Mouse (Mus musculus): ENCODE results near the gene Epha7.

Gene Epha7

GRCm38 (mm10) chr4:28812691-28813289 is at the start of gene Epha7:
Gene Epha7, plus strand, starts transcription at chr4:28813131.
- DNase-seq: peak; percentile 98

- no peak for DNase-seq
Observed at GRCm38 (mm10) chr4:28783961-28784360, 29.0 kb upstream of the Epha7 start.

- no peak for DNase-seq
Observed at GRCm38 (mm10) chr4:28808800-28809199, 4.1 kb upstream of the Epha7 start.

- no peak for DNase-seq
Observed at GRCm38 (mm10) chr4:28809703-28810102, 3.2 kb upstream of the Epha7 start.

GRCm38 (mm10) chr4:28813551-28814475 is 882 bp downstream of the Epha7 start:
- peak; percentile 69 for DNase-seq

- no peak for DNase-seq
Observed at GRCm38 (mm10) chr4:28814476-28814815, 1.5 kb downstream of the Epha7 start.

GRCm38 (mm10) chr4:28814816-28815620 is 2.1 kb downstream of the Epha7 start:
- DNase-seq: peak; percentile 79

- no peak for DNase-seq
Observed at GRCm38 (mm10) chr4:28815621-28815920, 2.6 kb downstream of the Epha7 start.

GRCm38 (mm10) chr4:28823616-28824015 is 10.7 kb downstream of the Epha7 start:
- DNase-seq: no peak

- peak; percentile 70 for DNase-seq
Observed at GRCm38 (mm10) chr4:28824616-28825015, 11.7 kb downstream of the Epha7 start.

GRCm38 (mm10) chr4:28837669-28838068 is 24.7 kb downstream of the Epha7 start:
- DNase-seq: no peak

GRCm38 (mm10) chr4:28846311-28846710 is 33.4 kb downstream of the Epha7 start:
- no peak for DNase-seq

- DNase-seq: no peak
Observed at GRCm38 (mm10) chr4:28850388-28850787, 37.5 kb downstream of the Epha7 start.

GRCm38 (mm10) chr4:28862845-28863666 is 50.1 kb downstream of the Epha7 start:
- no peak for DNase-seq

GRCm38 (mm10) chr4:28866411-28866810 is 53.5 kb downstream of the Epha7 start:
- no peak for DNase-seq

GRCm38 (mm10) chr4:28871615-28872014 is 58.7 kb downstream of the Epha7 start:
- DNase-seq: no peak

- DNase-seq: no peak
Observed at GRCm38 (mm10) chr4:28881271-28882044, 68.5 kb downstream of the Epha7 start.

GRCm38 (mm10) chr4:28889630-28890029 is 76.7 kb downstream of the Epha7 start:
- DNase-seq: no peak

GRCm38 (mm10) chr4:28890102-28890501 is 77.2 kb downstream of the Epha7 start:
- DNase-seq: no peak

GRCm38 (mm10) chr4:28895480-28895879 is 82.5 kb downstream of the Epha7 start:
- DNase-seq: peak; percentile 20

GRCm38 (mm10) chr4:28899373-28899772 is 86.4 kb downstream of the Epha7 start:
- no peak for DNase-seq

- no peak for DNase-seq
Observed at GRCm38 (mm10) chr4:28899783-28900182, 86.9 kb downstream of the Epha7 start.

Measured in cerebellum, adult 9-11 months (tissue).